Mouse (Mus musculus): Measurements from ENCODE around the gene Mvp.

Gene Mvp

GRCm38 (mm10) chr7:127014320-127014719, at the start of gene Mvp:
Gene Mvp (minus strand): TSS chr7:127014621.
- DNase-seq, result peak; percentile 32

GRCm38 (mm10) chr7:127055026-127055585, 40.7 kb upstream of the Mvp start:
- no peak for DNase-seq

- DNase-seq, result peak; percentile 93
These were observed 27.6 kb upstream of the Mvp start, which contains the start of gene Kif22 for GRCm38 (mm10) chr7:127041851-127042672. Gene Kif22 (minus strand): TSS chr7:127042471.

- DNase-seq, result no peak
These were observed 16.8 kb upstream of the Mvp start for GRCm38 (mm10) chr7:127031244-127031643.

GRCm38 (mm10) chr7:127030172-127030571, 15.8 kb upstream of the Mvp start:
- DNase-seq, result no peak

GRCm38 (mm10) chr7:127027885-127028284, 13.5 kb upstream of the Mvp start:
- DNase-seq, result no peak

GRCm38 (mm10) chr7:127026984-127027726, 12.7 kb upstream of the Mvp start, which contains the start of gene Maz:
Gene Maz (minus strand): TSS chr7:127027037.
- DNase-seq, result peak; percentile 100

- no peak for DNase-seq
These were observed 12.2 kb upstream of the Mvp start for GRCm38 (mm10) chr7:127026616-127026983.

- DNase-seq, result peak; percentile 90
These were observed 11.8 kb upstream of the Mvp start for GRCm38 (mm10) chr7:127026161-127026600.

- no peak for DNase-seq
These were observed 11.2 kb upstream of the Mvp start for GRCm38 (mm10) chr7:127025556-127026160.

GRCm38 (mm10) chr7:127024755-127025555, 10.5 kb upstream of the Mvp start:
- peak; percentile 89 for DNase-seq

GRCm38 (mm10) chr7:127023896-127024690, 9.7 kb upstream of the Mvp start:
- DNase-seq, result peak; percentile 10

- peak; percentile 16 for DNase-seq
These were observed 8.9 kb upstream of the Mvp start for GRCm38 (mm10) chr7:127023272-127023691.

GRCm38 (mm10) chr7:127022528-127023271, 8.3 kb upstream of the Mvp start:
- DNase-seq, result no peak

- no peak for DNase-seq
These were observed 7.4 kb upstream of the Mvp start for GRCm38 (mm10) chr7:127021563-127022527.

GRCm38 (mm10) chr7:127020901-127021562, 6.6 kb upstream of the Mvp start, which contains the start of the genes Gm42742 and Prrt2:
Gene Gm42742 (minus strand): TSS chr7:127021097.
Gene Prrt2 (minus strand): TSS chr7:127021211.
- DNase-seq, result peak; percentile 81

GRCm38 (mm10) chr7:127020491-127020890, 6.1 kb upstream of the Mvp start:
- DNase-seq, result no peak

GRCm38 (mm10) chr7:127020031-127020430, 5.6 kb upstream of the Mvp start:
- no peak for DNase-seq

All from retina, postnatal 1 day (tissue).